Mouse (Mus musculus) heart, embryonic 11.5 days (tissue): ENCODE measurements around the gene Slc6a6. TPM values are rescaled to one million over a fixed set of nuclear protein-coding genes. Genes with fewer than 3 reads are reported as not detected.

Source experiments
- ATAC-seq: fragments of 200-750 bp; cut with Nextera tagmentation; replicated peaks from 2 replicates; pipeline ENCODE4 v1.8.0; 2017; ENCODE audit warnings: moderate library complexity; ENCODE audit not compliant: insufficient number of reproducible peaks, low FRiP score, low TSS enrichment
- H3K27ac ChIP-seq: fragments of 300-500 bp; sonication (generic); 2 replicates; pipeline ENCODE4 v1.5.1; 2014; ENCODE audit warnings: mild to moderate bottlenecking, low read depth, low read length
- H3K27me3 ChIP-seq: fragments of 300-500 bp; sonication (generic); 2 replicates; pipeline ENCODE4 v1.6.1; 2014; ENCODE audit warnings: mild to moderate bottlenecking, low read length, mixed read lengths; ENCODE audit not compliant: control insufficient read depth, insufficient read depth
- H3K36me3 ChIP-seq: fragments of 300-500 bp; sonication (generic); 2 replicates; pipeline ENCODE4 v1.6.1; 2014; ENCODE audit warnings: mild to moderate bottlenecking, low read length, moderate library complexity, mixed read lengths; ENCODE audit not compliant: control insufficient read depth, insufficient read depth
- H3K4me1 ChIP-seq: fragments of 300-500 bp; sonication (generic); 2 replicates; pipeline ENCODE4 v1.6.1; 2014; ENCODE audit warnings: low read length; ENCODE audit not compliant: control insufficient read depth, insufficient read depth
- H3K4me2 ChIP-seq: fragments of 300-500 bp; sonication (generic); 2 replicates; pipeline ENCODE4 v1.6.1; 2014; ENCODE audit warnings: mild to moderate bottlenecking, moderate library complexity
- H3K4me3 ChIP-seq: fragments of 300-500 bp; sonication (generic); 2 replicates; pipeline ENCODE4 v1.5.1; 2014; ENCODE audit warnings: low read depth, low read length
- H3K9ac ChIP-seq: fragments of 300-500 bp; sonication (generic); 2 replicates; pipeline ENCODE4 v1.6.1; 2014; ENCODE audit warnings: mild to moderate bottlenecking, low read depth, low read length, moderate library complexity
- H3K9me3 ChIP-seq: fragments of 300-500 bp; sonication (generic); replicated peaks from 2 replicates; pipeline ENCODE4 v1.6.1; 2016; ENCODE audit warnings: low read length; ENCODE audit not compliant: control insufficient read depth
- WGBS: fragments of 180-500 bp; shearing (Covaris S2); extraction: QIAGEN DNeasy Blood & Tissue Kit; methylation state at CpG from one replicate; pipeline ENCODE4 v1.1.7; 2014; ENCODE audit not compliant: insufficient replicate concordance; 5-methylcytosine and 5-hydroxymethylcytosine counted together
- polyA plus RNA-seq: library from polyadenylated mRNA; unstranded; fragments of >200 nt; fragmentation: Nextera tagmentation; extraction: Ambion mirVana; gene quantifications from 2 replicates; pipeline ENCODE4 v1.2.1, GENCODE M21; 2014

Gene Slc6a6
- polyA plus RNA-seq, 1 experiment from 2014 or later, result 63.0 TPM

DNA sequence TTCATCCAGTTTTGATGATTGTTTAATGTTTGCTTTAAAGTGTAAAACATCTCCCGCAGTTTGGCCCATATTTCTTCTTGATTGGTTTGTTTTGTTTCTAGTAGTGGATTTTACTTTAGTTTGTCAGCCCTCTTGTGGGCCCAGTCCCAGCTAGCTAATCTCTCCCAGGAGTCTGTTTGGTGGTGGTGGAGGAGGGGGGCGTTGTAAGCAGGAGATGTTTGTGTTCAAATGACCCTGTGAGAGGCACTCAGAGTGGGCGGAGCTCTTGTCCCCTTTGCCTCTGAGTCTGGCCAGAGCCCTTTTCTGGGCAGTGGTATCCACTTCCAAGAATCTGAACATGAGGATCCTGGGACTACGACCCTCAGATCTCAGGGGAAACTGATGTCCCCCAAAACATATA lies 60.0 kb downstream of the Slc6a6 start:
- Histone ChIP-seq H3K9me3 (no peaks in the 10 kb centered on the region), H3K4me1 (no peaks in the 10 kb centered on the region), H3K9ac (no peak overlapping the region), H3K4me2 (no peak overlapping the region), H3K36me3 (peaks cover 18% of the 10 kb centered on the region), H3K27ac (no peak overlapping the region), H3K4me3 (no peak overlapping the region), H3K27me3 (no peaks in the 10 kb centered on the region)
- ATAC-seq, result no peak
- WGBS, result 54% methylated on average over 4 of the region's 4 CpGs

DNA sequence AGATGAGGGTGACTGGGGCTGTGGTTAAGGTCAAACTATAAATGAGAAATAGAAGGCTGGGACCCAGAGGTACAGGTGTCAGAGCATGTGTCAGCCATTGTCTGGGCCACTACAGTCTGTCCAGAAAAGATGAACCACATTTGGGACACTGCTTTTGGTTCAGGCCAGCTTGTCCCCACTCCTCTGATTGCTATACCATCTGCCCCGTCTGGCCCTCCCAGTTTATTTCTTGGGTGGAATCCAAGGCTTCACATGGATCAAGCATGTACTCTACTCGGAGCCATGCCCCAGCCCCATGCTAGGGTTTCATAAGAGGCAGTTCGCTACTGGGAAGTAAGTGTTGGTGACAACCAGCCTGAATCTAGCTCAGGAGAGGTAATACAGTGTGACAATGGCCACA lies 61.4 kb downstream of the Slc6a6 start:
- H3K9ac ChIP-seq, result no peak overlapping the region
- H3K4me3 ChIP-seq, result no peak overlapping the region
- no peaks in the 10 kb centered on the region for H3K27me3 ChIP-seq
- no peak for ATAC-seq
- WGBS, result 90% methylated on average over 3 of the region's 3 CpGs
- H3K27ac ChIP-seq, result no peak overlapping the region
- no peak overlapping the region for H3K4me2 ChIP-seq
- H3K9me3 ChIP-seq, result no peaks in the 10 kb centered on the region
- no peaks in the 10 kb centered on the region for H3K4me1 ChIP-seq
- H3K36me3 ChIP-seq, result peaks cover 25% of the 10 kb centered on the region

DNA sequence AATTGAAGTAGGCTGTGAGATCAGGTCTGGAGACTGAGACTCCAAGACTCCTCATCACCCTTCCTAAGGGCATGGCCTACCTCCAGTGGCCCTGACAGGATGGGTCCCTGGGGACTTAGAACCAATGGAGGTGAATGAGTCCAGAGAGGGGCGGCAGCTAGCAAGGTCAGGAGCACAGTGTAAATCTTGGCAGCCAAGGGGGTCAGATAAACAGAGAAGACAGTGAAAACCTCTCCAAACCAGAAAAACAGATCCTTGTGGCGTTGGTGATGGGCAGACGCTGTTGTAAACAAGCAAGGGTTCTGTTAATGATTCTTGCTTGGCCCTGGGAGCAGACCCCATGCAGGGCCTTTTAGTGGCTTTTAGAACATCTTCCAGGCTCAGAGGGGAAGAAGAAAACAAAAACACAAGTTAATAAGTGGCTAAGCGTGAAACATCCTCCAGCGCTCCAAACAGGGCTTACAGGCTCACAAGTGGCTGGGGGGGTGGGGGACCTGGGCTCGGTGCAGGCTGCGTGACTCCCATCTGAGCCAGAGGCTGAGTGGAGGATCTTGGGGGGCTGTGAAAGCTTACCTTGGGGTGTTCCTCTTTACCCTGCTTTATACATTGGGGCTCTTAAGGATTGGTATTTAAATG lies 62.2 kb downstream of the Slc6a6 start:
- 81% methylated on average over 7 of the region's 7 CpGs for WGBS
- Histone ChIP-seq H3K27me3 (no peaks in the 10 kb centered on the region), H3K9ac (no peak overlapping the region), H3K4me2 (no peak overlapping the region), H3K27ac (no peak overlapping the region), H3K9me3 (no peaks in the 10 kb centered on the region), H3K4me1 (no peaks in the 10 kb centered on the region), H3K4me3 (no peak overlapping the region), H3K36me3 (peaks cover 29% of the 10 kb centered on the region)
- no peak for ATAC-seq

DNA sequence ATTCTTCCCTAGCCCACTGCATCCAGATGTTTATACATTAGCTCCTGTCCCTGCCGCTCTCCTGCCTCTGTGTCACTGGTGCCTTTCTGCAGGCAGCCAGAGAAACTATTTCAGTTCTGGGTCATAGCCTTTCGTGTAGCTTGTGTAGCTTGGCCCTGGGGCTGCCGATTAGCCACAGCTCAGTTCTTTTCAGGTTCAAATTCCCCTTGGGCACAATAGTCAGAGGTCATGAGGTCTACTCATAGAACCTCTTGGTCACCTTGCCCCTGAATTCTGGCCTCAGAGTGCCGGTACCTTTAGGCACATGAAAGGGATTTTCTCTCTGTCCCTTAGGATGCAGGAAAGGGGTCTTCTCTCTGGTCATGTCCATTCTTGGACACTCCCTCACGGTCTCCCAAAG lies 62.9 kb downstream of the Slc6a6 start:
- WGBS, result 85% methylated on average over 5 of the region's 5 CpGs
- no peak overlapping the region for H3K4me3 ChIP-seq
- peaks cover 29% of the 10 kb centered on the region for H3K36me3 ChIP-seq
- H3K9ac ChIP-seq, result no peak overlapping the region
- no peak overlapping the region for H3K4me2 ChIP-seq
- no peaks in the 10 kb centered on the region for H3K4me1 ChIP-seq
- ATAC-seq, result no peak
- H3K27ac ChIP-seq, result no peak overlapping the region
- no peaks in the 10 kb centered on the region for H3K9me3 ChIP-seq
- no peaks in the 10 kb centered on the region for H3K27me3 ChIP-seq

DNA sequence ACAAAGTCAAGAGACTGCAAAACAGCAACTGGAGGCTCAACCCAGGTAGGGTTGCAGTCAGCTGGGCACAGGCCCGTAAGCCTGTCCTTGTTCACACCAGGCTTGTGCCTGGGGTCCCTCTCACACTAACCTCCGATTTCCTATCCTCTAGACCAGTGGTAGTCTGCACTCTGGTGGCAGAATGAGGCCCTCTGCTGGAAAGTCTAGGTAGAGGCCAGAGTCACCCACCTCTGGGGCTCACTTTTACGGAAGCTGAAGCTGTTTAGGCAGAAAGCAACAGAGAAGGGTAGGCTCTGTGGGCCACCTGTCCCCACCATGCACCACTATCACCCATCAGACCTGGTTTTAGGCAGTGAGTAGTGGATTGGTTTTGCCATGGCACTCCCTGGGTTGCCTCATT lies 67.1 kb downstream of the Slc6a6 start:
- no peak overlapping the region for H3K27ac ChIP-seq
- no peaks in the 10 kb centered on the region for H3K27me3 ChIP-seq
- 77% methylated on average over 3 of the region's 3 CpGs for WGBS
- no peak overlapping the region for H3K4me3 ChIP-seq
- ATAC-seq, result no peak; the same call in 1 of the 2 replicates
- H3K9me3 ChIP-seq, result no peaks in the 10 kb centered on the region
- 0 out of 2 replicates have a peak, but pooled peaks cover 4% of the 10 kb centered on the region for H3K4me1 ChIP-seq
- no peak overlapping the region for H3K4me2 ChIP-seq
- no peak overlapping the region for H3K9ac ChIP-seq
- peaks cover 33% of the 10 kb centered on the region for H3K36me3 ChIP-seq

DNA sequence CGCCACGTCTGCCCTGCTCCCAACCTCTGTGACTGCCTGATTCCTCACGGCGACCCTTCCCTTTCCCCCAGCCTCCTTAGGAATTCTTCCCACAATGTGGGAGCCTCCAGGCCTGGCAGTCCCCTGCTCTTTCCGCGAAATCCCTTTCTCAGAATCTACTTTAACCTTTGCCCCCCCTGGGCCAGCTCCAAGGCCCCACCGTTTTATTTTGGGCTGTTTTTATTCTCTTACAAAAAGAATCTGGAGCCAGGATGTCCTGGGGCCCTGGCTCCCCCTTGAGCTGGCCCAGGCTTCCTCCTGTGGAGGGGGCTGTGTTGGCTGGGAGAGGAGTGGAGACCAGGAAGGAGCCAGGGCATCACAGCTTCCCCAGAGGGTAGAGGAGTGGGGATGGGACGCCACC lies 69.0 kb downstream of the Slc6a6 start:
- no peak overlapping the region for H3K27ac ChIP-seq
- peaks cover 35% of the 10 kb centered on the region for H3K36me3 ChIP-seq
- peaks cover 4% of the 10 kb centered on the region; the same call in 1 of the 2 replicates for H3K4me1 ChIP-seq
- H3K9me3 ChIP-seq, result no peaks in the 10 kb centered on the region
- H3K9ac ChIP-seq, result peak overlapping the region; percentile 16; the same call in 1 of the 2 replicates
- H3K27me3 ChIP-seq, result no peaks in the 10 kb centered on the region
- WGBS, result 71% methylated on average over 8 of the region's 8 CpGs
- no peak overlapping the region for H3K4me2 ChIP-seq
- H3K4me3 ChIP-seq, result no peak overlapping the region
- 0 out of 2 replicates have a peak, but pooled peaks have one; percentile 12 for ATAC-seq

DNA sequence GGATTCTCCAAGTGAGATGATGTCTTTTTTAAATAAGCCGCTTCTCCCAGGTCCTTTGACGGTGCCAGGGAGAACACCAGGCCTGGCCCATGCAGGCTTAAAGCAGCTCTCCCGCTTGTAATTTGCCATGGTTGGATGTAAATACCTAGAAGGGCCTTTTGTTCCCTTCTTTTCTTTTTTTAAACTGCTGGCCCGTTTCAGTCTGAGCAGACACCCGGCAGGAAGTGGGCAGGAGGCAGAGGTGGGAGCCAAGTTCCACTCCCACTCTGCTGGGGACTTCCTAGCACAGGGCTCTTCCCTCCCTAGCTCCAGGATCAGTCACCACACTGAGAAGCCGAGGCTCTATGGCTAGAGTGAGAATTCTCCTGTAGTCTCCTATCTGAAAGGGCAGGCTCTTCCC lies 70.2 kb downstream of the Slc6a6 start:
- no peak for ATAC-seq
- Histone ChIP-seq H3K9me3 (no peaks in the 10 kb centered on the region), H3K4me1 (peaks cover 4% of the 10 kb centered on the region; the same call in 1 of the 2 replicates), H3K9ac (no peak overlapping the region), H3K27me3 (no peaks in the 10 kb centered on the region), H3K4me2 (no peak overlapping the region), H3K4me3 (no peak overlapping the region), H3K36me3 (peaks cover 28% of the 10 kb centered on the region), H3K27ac (no peak overlapping the region)
- 71% methylated on average over 6 of the region's 6 CpGs for WGBS

DNA sequence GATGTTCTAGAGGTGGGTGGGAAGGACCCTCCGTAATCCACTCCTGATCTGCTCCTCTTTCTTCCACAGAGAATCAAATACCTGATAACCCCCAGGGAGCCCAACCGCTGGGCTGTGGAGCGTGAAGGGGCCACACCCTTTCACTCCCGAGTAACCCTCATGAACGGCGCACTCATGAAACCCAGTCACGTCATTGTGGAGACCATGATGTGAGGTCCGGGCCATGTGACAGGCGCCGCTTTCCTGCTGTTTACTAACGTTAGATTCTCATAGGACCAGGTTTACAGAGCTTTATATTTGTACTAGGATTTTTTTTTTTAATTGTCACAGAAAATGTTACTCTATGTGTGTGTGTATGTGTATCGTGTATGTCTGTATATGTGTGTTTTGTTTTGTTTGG lies 71.0 kb downstream of the Slc6a6 start:
- no peak for ATAC-seq
- H3K4me1 ChIP-seq, result peaks cover 4% of the 10 kb centered on the region; the same call in 1 of the 2 replicates
- WGBS, result 87% methylated on average over 12 of the region's 12 CpGs
- no peak overlapping the region for H3K4me3 ChIP-seq
- no peak overlapping the region for H3K4me2 ChIP-seq
- no peak overlapping the region for H3K9ac ChIP-seq
- H3K9me3 ChIP-seq, result no peaks in the 10 kb centered on the region
- H3K27ac ChIP-seq, result no peak overlapping the region
- peaks cover 24% of the 10 kb centered on the region for H3K36me3 ChIP-seq
- H3K27me3 ChIP-seq, result no peaks in the 10 kb centered on the region
